Mouse (Mus musculus) liver, postnatal 0 days (tissue): ENCODE measurements at regions not wholly inside any gene's neighbourhood (a gene's known extent, or its start where the extent isn't known, plus 50 kb on each side); places are given as distances from the start of the nearest gene placed in this dataset.

Experiments
- CTCF ChIP-seq: sonication (generic); IDR thresholded peaks from 2 replicates; pipeline ENCODE4 v1.5.1; 2016; ENCODE audit warnings: antibody characterized with exemption, low read depth
- EP300 ChIP-seq: IDR thresholded peaks from 2 replicates; pipeline ENCODE4 v1.6.1; 2016; ENCODE audit warnings: antibody characterized with exemption, low read depth, mild to moderate bottlenecking

- TF ChIP-seq CTCF = no peak
- no peak for TF ChIP-seq EP300
Measured at GRCm38 (mm10) chr2:75476350-75476749, 182.7 kb upstream of the Hnrnpa3 start.
